ENCODE assay signal across 24 mouse cellular contexts in genomic region chr7:134431681-134432080, GRCm38 (mm10). TPM values are rescaled to one million over a fixed set of nuclear protein-coding genes. Genes with fewer than 3 reads are reported as not detected.
A peak's percentile ranks its signal among the peaks of the same experiment; 100 is the strongest.
DNase-seq lines count a peak whose midpoint lies in the region; ATAC-seq lines count a peak whose summit lies in the region.
"Had no signal": no experiment of that assay in that cellular context is flagged by ENCODE, and none has a peak within 500 bp of the region (broad histone marks: within the 10 kb centered on the region; RNA-seq: fewer than 3 reads in every experiment).

No protein-coding gene starts in this region.

- no peak overlapping the region for H3K4me3 ChIP-seq in heart, embryonic 10.5 days
- H3K4me3 ChIP-seq in intestine, embryonic 14.5 days (ENCODE audit: low read depth, low read length): no peak overlapping the region
- H3K4me3 ChIP-seq in intestine, embryonic 15.5 days (replicated peaks): no peak overlapping the region

- ATAC-seq in intestine, embryonic 14.5 days (replicated peaks; ENCODE audit: low FRiP score, low TSS enrichment, low read depth): no peak
- ATAC-seq in intestine, embryonic 15.5 days: no peak
- ATAC-seq: activated CD4-positive, CD25-positive, alpha-beta regulatory T cell, adult 4 months; CD4-positive, CD25-positive, alpha-beta regulatory T cell, adult 4 months; Patski had no signal

- no peak overlapping the region for H3K4me2 ChIP-seq in intestine, embryonic 14.5 days (ENCODE audit: low read length)
- no peak overlapping the region for H3K4me2 ChIP-seq in intestine, embryonic 15.5 days (replicated peaks)

- H3K9me3 ChIP-seq in heart, embryonic 10.5 days: no peaks in the 10 kb centered on the region
- H3K9me3 ChIP-seq in intestine, embryonic 14.5 days (ENCODE audit: control insufficient read depth, low read length): no peaks in the 10 kb centered on the region
- no peaks in the 10 kb centered on the region for H3K9me3 ChIP-seq in intestine, embryonic 15.5 days

- no peaks in the 10 kb centered on the region for H3K27me3 ChIP-seq in heart, embryonic 10.5 days (ENCODE audit: insufficient read depth, poor library complexity, severe bottlenecking)
- no peaks in the 10 kb centered on the region for H3K27me3 ChIP-seq in intestine, embryonic 14.5 days (replicated peaks; ENCODE audit: control insufficient read depth, insufficient read depth, low read length)
- H3K27me3 ChIP-seq in intestine, embryonic 15.5 days (replicated peaks): no peaks in the 10 kb centered on the region
- H3K27me3 ChIP-seq: CH12.LX, Patski had no signal

- no peak overlapping the region for H3K27ac ChIP-seq in heart, embryonic 10.5 days
- H3K27ac ChIP-seq in intestine, embryonic 14.5 days (ENCODE audit: low read depth): no peak overlapping the region
- H3K27ac ChIP-seq in intestine, embryonic 15.5 days: no peak overlapping the region

- WGBS in heart, embryonic 10.5 days: 52% methylated on average over 3 of the region's 3 CpGs
- WGBS in intestine, embryonic 14.5 days: 74% methylated on average over 3 of the region's 3 CpGs
- WGBS in intestine, embryonic 15.5 days: 71% methylated on average over 3 of the region's 3 CpGs

- DNase-seq in heart, adult 11 months: peak; percentile 25
- DNase-seq in heart, adult 9 months (ENCODE audit: low spot score in 2 of 2): no peak
- peak; percentile 61 for DNase-seq in heart, embryonic 10.5 days (ENCODE audit: low spot score)
- DNase-seq in heart, postnatal 36 days: no peak
- DNase-seq in intestine, embryonic 14.5 days (ENCODE audit: low spot score): peak; percentile 20
- DNase-seq in testis, postnatal 10 days (ENCODE audit: low spot score): peak; percentile 24
- no peak for DNase-seq in testis, postnatal 14 days (ENCODE audit: low spot score)
- DNase-seq: adrenal gland, adult 2 months; adrenal gland, adult 8-10 months; adrenal gland, postnatal 10 days; adrenal gland, postnatal 14 days; adrenal gland, postnatal 25 days; adrenal gland, postnatal 36 days; B cell, adult 2 months; cerebellum, adult 11 months; cerebellum, adult 11-12 months had no signal

- intact Hi-C loops in heart, postnatal 36 days (cut with DNase I): no loop called here

- no peaks in the 10 kb centered on the region for H3K36me3 ChIP-seq in heart, embryonic 10.5 days
- no peaks in the 10 kb centered on the region for H3K36me3 ChIP-seq in intestine, embryonic 14.5 days (ENCODE audit: control insufficient read depth, insufficient read depth, low read length)
- H3K36me3 ChIP-seq in intestine, embryonic 15.5 days: no peaks in the 10 kb centered on the region
- H3K36me3 ChIP-seq: G1E had no signal

- no peaks in the 10 kb centered on the region for H3K4me1 ChIP-seq in heart, embryonic 10.5 days
- H3K4me1 ChIP-seq in intestine, embryonic 14.5 days (replicated peaks; ENCODE audit: control insufficient read depth, insufficient read depth, low read length): no peaks in the 10 kb centered on the region
- no peaks in the 10 kb centered on the region for H3K4me1 ChIP-seq in intestine, embryonic 15.5 days (replicated peaks)

- H3K9ac ChIP-seq in intestine, embryonic 14.5 days (ENCODE audit: low read length): no peak overlapping the region
- no peak overlapping the region for H3K9ac ChIP-seq in intestine, embryonic 15.5 days

RNA-seq across cellular contexts. Expression of gene D7Ertd443e, which starts 46.2 kb away (rescaled TPM):
- 0.09 TPM in 1 of 2 replicates, not detected in the other for polyA plus RNA-seq in heart, embryonic 10.5 days (2016; fragmentation: Nextera tagmentation; extraction: Ambion mirVana)
- 1 to 10 TPM; 2.6 to 3.6 TPM for total RNA-seq in heart, postnatal 36 days (2021)
- not detected in 2 replicates for polyA plus RNA-seq in intestine, embryonic 14.5 days (2014; fragmentation: Nextera tagmentation; extraction: Ambion mirVana)
- polyA plus RNA-seq in intestine, embryonic 15.5 days (2015; fragmentation: Nextera tagmentation; extraction: Ambion mirVana): 0.05 TPM in 1 of 2 replicates, not detected in the other
- total RNA-seq: CH12.LX, ES-E14, MEL had no signal
- polyA plus RNA-seq: activated CD4-positive, CD25-positive, alpha-beta regulatory T cell, adult 4 months; CD4-positive, CD25-positive, alpha-beta regulatory T cell, adult 4 months; G1E had no signal

Comparison
In these comparisons a context has a peak if more than half of its experiments do, and no peak if none do; other contexts are left out.
1. DNase-seq: peak in heart, adult 11 months (single experiment), heart, embryonic 10.5 days (single experiment), intestine, embryonic 14.5 days (single experiment) and testis, postnatal 10 days (single experiment); none in heart, adult 9 months (0 of 2), heart, postnatal 36 days (0 of 2) and testis, postnatal 14 days (single experiment).